Mouse (Mus musculus): Measurements from ENCODE around the gene Arl6. TPM values are rescaled to one million over a fixed set of nuclear protein-coding genes. Genes with fewer than 3 reads are reported as not detected.
A peak's percentile ranks its signal among the peaks of the same experiment; 100 is the strongest.

The Arl6 gene
- total and polyA plus RNA-seq, 3 experiments: not detected

DNA sequence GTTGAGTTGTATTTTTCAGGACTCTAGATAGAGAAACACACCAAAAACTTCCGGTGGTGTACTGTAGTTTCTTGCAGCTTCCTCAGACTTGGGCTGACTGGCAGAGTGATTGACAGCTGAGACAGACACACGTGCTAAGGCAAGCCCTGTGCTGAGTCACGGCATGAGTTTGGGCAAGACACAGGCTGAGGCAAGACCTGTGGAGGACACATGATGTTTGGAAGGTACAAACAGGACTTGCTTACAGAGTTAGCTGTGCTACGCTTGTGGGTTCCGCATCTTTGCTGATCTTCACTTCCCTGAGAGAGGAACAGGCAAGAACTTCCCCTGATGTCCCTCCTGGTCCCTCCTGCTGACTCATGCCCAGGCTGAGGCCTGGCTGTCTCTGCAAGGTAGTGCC is 55.7 kb downstream of the Arl6 start:
- H3K79me2 ChIP-seq (ENCODE audit: control insufficient read depth, insufficient read depth, low read length, poor library complexity): no peaks in the 10 kb centered on the region
- H3K27ac ChIP-seq (ENCODE audit: control insufficient read depth, low read depth, low read length): no peak overlapping the region
- no peaks in the 10 kb centered on the region for H3K36me3 ChIP-seq (ENCODE audit: control insufficient read depth in 1 of 2, insufficient read depth in 2 of 2, low read length in 2 of 2)
- no peak for TF ChIP-seq MAZ (IDR thresholded peaks at IDR 0.05; ENCODE audit: low read depth, low read length)
- H3K4me3 ChIP-seq (ENCODE audit: control insufficient read depth in 1 of 2, insufficient read depth in 1 of 2, low read depth in 2 of 2, low read length in 2 of 2): no peak overlapping the region
- H3K9ac ChIP-seq (ENCODE audit: control insufficient read depth, low read depth, low read length, poor library complexity, severe bottlenecking): no peak overlapping the region
- H3K27me3 ChIP-seq (ENCODE audit: control insufficient read depth in 1 of 2, insufficient read depth in 2 of 2, low read length in 2 of 2): no peaks in the 10 kb centered on the region
- H3K9me3 ChIP-seq (replicated peaks; ENCODE audit: insufficient read depth, low read length): no peaks in the 10 kb centered on the region
- no peak for DNase-seq (ENCODE audit: low read depth, low spot score)
- H3K4me1 ChIP-seq (ENCODE audit: control insufficient read depth in 1 of 2, insufficient read depth in 2 of 2, low read length in 2 of 2): no peaks in the 10 kb centered on the region

DNA sequence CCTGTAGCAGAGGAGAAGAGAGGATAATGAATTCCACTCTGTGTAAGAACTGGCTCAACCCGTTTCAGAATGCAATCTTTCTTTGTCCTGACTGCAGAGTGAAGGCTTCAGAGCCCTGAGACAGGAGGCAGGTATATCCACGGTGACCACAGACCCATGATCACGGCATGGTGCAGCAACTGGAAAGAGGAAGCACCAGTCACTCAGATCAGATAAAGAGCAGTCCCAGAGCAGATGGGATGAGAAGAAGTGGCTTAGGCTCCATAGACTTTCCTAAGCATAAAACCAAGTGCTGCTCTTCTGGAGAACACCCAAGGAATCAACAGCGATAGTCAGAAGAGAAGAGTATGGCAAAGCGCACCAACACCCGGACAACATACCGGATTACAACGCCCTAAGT is 60.0 kb downstream of the Arl6 start:
- Histone ChIP-seq H3K79me2 (ENCODE audit: control insufficient read depth, insufficient read depth, low read length, poor library complexity) (no peaks in the 10 kb centered on the region), H3K4me1 (ENCODE audit: control insufficient read depth in 1 of 2, insufficient read depth in 2 of 2, low read length in 2 of 2) (no peaks in the 10 kb centered on the region), H3K9ac (ENCODE audit: control insufficient read depth, low read depth, low read length, poor library complexity, severe bottlenecking) (no peak overlapping the region), H3K27ac (ENCODE audit: control insufficient read depth, low read depth, low read length) (no peak overlapping the region), H3K27me3 (ENCODE audit: control insufficient read depth in 1 of 2, insufficient read depth in 2 of 2, low read length in 2 of 2) (no peaks in the 10 kb centered on the region), H3K9me3 (replicated peaks; ENCODE audit: insufficient read depth, low read length) (no peaks in the 10 kb centered on the region), H3K36me3 (ENCODE audit: control insufficient read depth in 1 of 2, insufficient read depth in 2 of 2, low read length in 2 of 2) (no peaks in the 10 kb centered on the region), H3K4me3 (ENCODE audit: control insufficient read depth in 1 of 2, insufficient read depth in 1 of 2, low read depth in 2 of 2, low read length in 2 of 2) (no peak overlapping the region)
- peak; percentile 46 for DNase-seq (ENCODE audit: low read depth, low spot score)
- TF ChIP-seq MEF2A (IDR thresholded peaks at IDR 0.05; ENCODE audit: extremely low read depth, insufficient replicate concordance, low read depth, low read length, poor library complexity, severe bottlenecking): no peak
- peak; percentile 79 for TF ChIP-seq GATA1 (IDR thresholded peaks at IDR 0.05; ENCODE audit: low read depth, low read length)
- no peak for TF ChIP-seq HCFC1 (IDR thresholded peaks at IDR 0.05; ENCODE audit: low read depth, low read length)
- peak in 1 of 2 experiments; percentile 44; a peak in 1 of 4 replicates for TF ChIP-seq EP300 (IDR thresholded peaks at IDR 0.05; ENCODE audit: low read depth in 1 of 2, low read length in 2 of 2)
- TF ChIP-seq TCF12 (IDR thresholded peaks at IDR 0.05; ENCODE audit: low read depth, low read length): no peak
- TF ChIP-seq TAL1 (IDR thresholded peaks at IDR 0.05; ENCODE audit: low read length): no peak
- no peak for TF ChIP-seq USF1 (IDR thresholded peaks at IDR 0.05; ENCODE audit: low read depth, low read length)

DNA sequence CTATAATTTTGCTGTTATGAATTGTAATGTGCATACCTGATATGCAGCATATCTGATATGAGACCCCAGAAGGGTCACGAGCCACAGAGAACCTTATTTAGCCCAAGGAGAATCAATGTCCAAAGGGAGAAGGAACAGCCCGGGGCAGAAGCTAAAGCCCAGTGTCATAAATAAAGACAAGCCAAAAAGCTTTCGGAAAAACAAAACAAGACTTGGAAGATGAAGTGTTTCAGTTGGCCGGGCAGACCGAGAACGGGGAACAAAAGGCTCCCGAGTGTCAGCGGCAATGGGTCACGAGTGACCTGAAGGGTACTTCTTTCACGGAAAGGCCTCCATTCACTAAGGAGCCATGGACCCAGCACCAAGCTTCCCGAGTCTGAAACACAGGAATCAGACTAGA is 65.2 kb downstream of the Arl6 start:
- Histone ChIP-seq H3K36me3 (ENCODE audit: control insufficient read depth in 1 of 2, insufficient read depth in 2 of 2, low read length in 2 of 2) (no peaks in the 10 kb centered on the region), H3K79me2 (ENCODE audit: control insufficient read depth, insufficient read depth, low read length, poor library complexity) (no peaks in the 10 kb centered on the region), H3K4me3 (ENCODE audit: control insufficient read depth in 1 of 2, insufficient read depth in 1 of 2, low read depth in 2 of 2, low read length in 2 of 2) (no peak overlapping the region), H3K9ac (ENCODE audit: control insufficient read depth, low read depth, low read length, poor library complexity, severe bottlenecking) (no peak overlapping the region), H3K27ac (ENCODE audit: control insufficient read depth, low read depth, low read length) (no peak overlapping the region), H3K27me3 (ENCODE audit: control insufficient read depth in 1 of 2, insufficient read depth in 2 of 2, low read length in 2 of 2) (no peaks in the 10 kb centered on the region), H3K9me3 (replicated peaks; ENCODE audit: insufficient read depth, low read length) (no peaks in the 10 kb centered on the region), H3K4me1 (ENCODE audit: control insufficient read depth in 1 of 2, insufficient read depth in 2 of 2, low read length in 2 of 2) (no peaks in the 10 kb centered on the region)
- TF ChIP-seq CTCF (IDR thresholded peaks at IDR 0.05 in 2 of 3, conservative IDR thresholded peaks at IDR 0.05 in 1 of 3; ENCODE audit: control insufficient read depth in 1 of 3, insufficient read depth in 1 of 3, low read depth in 2 of 3, low read length in 3 of 3, poor library complexity in 1 of 3, severe bottlenecking in 1 of 3) (no peak), ZNF384 (IDR thresholded peaks at IDR 0.05; ENCODE audit: low read depth, low read length) (no peak), TCF12 (IDR thresholded peaks at IDR 0.05; ENCODE audit: low read depth, low read length) (no peak)
- no peak for DNase-seq (ENCODE audit: low read depth, low spot score)

Data from MEL (cell line).